Mouse (Mus musculus): ENCODE measurements around the gene Lrrc47. TPM values are rescaled to one million over a fixed set of nuclear protein-coding genes. Genes with fewer than 3 reads are reported as not detected.
A peak's percentile ranks its signal among the peaks of the same experiment; 100 is the strongest.

Gene Lrrc47
- polyA plus RNA-seq, 1 experiment from 2014 or later = 10.4 TPM

DNA sequence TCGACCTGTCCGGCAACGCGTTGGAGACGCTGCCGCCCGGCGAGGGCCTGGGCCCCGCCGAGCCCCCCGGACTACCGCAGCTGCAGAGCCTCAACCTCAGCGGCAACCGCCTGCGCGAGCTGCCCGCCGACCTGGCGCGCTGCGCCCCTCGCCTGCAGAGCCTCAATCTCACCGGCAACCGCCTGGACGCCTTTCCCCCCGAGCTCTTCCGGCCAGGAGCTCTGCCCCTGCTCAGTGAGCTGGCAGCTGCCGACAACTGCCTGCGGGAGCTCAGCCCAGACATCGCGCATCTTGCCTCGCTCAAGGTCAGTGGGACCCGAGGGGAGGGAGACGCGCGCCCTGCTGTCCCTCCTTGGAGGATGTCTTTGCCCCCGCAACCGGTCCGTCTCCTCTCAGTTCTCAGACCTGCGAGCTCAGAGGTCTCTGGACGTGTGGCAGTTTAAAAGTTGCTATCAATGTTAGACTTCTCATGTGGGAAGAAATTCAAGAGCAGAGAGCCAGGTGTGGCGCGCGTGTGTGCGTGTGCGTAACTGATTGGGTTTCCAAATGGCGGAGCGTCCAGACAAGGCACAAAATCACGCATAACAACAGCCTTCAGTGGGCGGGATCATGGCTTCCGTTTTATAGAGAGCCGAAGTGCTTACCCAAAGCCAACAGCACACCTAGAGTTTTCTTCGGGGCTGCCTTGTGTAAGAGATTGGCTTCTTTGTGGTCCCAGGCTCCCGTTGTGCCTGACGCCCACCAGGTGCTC lies 776 bp downstream of the Lrrc47 start:
- H3K4me1 ChIP-seq (ENCODE audit: control insufficient read depth, insufficient read depth, low read length) = peaks cover 14% of the 10 kb centered on the region
- peak overlapping the region; percentile 96 for H3K4me3 ChIP-seq (ENCODE audit: low read depth, low read length)
- H3K27ac ChIP-seq (ENCODE audit: low read length) = no peak overlapping the region; the same call in 1 of the 2 replicates
- peak overlapping the region; percentile 95 for H3K4me2 ChIP-seq (replicated peaks; ENCODE audit: low read depth, low read length)
- no peak for ATAC-seq (ENCODE audit: insufficient number of reproducible peaks, insufficient read depth, low FRiP score, low read depth)
- no peaks in the 10 kb centered on the region for H3K27me3 ChIP-seq (ENCODE audit: control insufficient read depth, insufficient read depth, low read length)
- no peaks in the 10 kb centered on the region for H3K9me3 ChIP-seq (ENCODE audit: control insufficient read depth, low read depth, low read length)
- WGBS = 2% methylated on average over 53 of the region's 55 CpGs
- peak overlapping the region; percentile 95 for H3K9ac ChIP-seq (replicated peaks; ENCODE audit: low read depth, low read length)
- peaks cover 25% of the 10 kb centered on the region; the same call in 1 of the 2 replicates for H3K36me3 ChIP-seq (ENCODE audit: control insufficient read depth, insufficient read depth, low read length)

DNA sequence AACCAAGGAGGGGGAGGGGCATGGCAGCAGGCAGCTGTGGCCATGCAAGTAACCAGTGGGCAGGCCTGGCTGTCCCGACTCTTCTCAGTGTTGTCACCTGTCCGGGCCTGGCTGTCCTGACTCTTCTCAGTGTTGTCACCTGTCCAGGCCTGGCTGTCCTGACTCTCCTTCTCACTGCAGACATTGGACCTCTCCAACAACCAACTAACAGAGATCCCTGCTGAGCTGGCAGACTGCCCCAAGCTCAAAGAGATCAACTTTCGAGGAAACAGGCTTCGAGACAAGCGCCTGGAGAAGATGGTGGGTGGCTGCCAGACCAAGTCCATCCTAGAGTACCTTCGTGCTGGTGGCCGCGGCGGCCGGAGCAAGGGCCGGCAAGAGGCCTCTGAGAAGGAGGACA lies 3.9 kb downstream of the Lrrc47 start:
- Histone ChIP-seq H3K27me3 (ENCODE audit: control insufficient read depth, insufficient read depth, low read length) (no peaks in the 10 kb centered on the region), H3K4me3 (ENCODE audit: low read depth, low read length) (no peak overlapping the region), H3K9ac (replicated peaks; ENCODE audit: low read depth, low read length) (no peak overlapping the region), H3K27ac (ENCODE audit: low read length) (no peak overlapping the region), H3K4me1 (ENCODE audit: control insufficient read depth, insufficient read depth, low read length) (peaks cover 14% of the 10 kb centered on the region), H3K4me2 (replicated peaks; ENCODE audit: low read depth, low read length) (no peak overlapping the region), H3K36me3 (ENCODE audit: control insufficient read depth, insufficient read depth, low read length) (peaks cover 51% of the 10 kb centered on the region), H3K9me3 (ENCODE audit: control insufficient read depth, low read depth, low read length) (no peaks in the 10 kb centered on the region)
- WGBS = 88% methylated on average over 11 of the region's 11 CpGs
- no peak for ATAC-seq (ENCODE audit: insufficient number of reproducible peaks, insufficient read depth, low FRiP score, low read depth)

DNA sequence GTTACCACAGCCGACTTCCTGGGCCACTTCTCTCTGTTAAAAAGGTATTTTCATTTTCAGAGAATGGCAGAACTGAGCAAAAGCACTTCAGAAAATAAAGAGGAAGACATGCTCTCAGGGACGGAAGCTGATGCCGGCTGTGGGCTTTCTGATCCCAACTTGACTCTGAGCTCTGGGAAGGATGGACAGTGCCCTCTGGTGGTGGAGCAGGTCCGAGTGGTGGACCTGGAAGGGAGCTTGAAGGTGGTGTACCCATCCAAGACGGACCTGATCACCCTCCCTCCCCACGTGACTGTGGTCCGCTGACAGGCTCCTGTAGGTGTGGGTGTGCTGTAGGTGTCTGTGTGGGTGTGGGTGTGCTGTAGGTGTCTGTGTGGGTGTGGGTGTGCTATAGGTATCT lies 8.0 kb downstream of the Lrrc47 start:
- 71% methylated on average over 7 of the region's 7 CpGs for WGBS
- Histone ChIP-seq H3K4me1 (ENCODE audit: control insufficient read depth, insufficient read depth, low read length) (peaks cover 10% of the 10 kb centered on the region; the same call in 1 of the 2 replicates), H3K9ac (replicated peaks; ENCODE audit: low read depth, low read length) (no peak overlapping the region), H3K36me3 (ENCODE audit: control insufficient read depth, insufficient read depth, low read length) (peaks cover 56% of the 10 kb centered on the region), H3K4me3 (ENCODE audit: low read depth, low read length) (no peak overlapping the region), H3K27me3 (ENCODE audit: control insufficient read depth, insufficient read depth, low read length) (no peaks in the 10 kb centered on the region), H3K9me3 (ENCODE audit: control insufficient read depth, low read depth, low read length) (no peaks in the 10 kb centered on the region), H3K27ac (ENCODE audit: low read length) (no peak overlapping the region), H3K4me2 (replicated peaks; ENCODE audit: low read depth, low read length) (no peak overlapping the region)
- ATAC-seq (ENCODE audit: insufficient number of reproducible peaks, insufficient read depth, low FRiP score, low read depth) = no peak

DNA sequence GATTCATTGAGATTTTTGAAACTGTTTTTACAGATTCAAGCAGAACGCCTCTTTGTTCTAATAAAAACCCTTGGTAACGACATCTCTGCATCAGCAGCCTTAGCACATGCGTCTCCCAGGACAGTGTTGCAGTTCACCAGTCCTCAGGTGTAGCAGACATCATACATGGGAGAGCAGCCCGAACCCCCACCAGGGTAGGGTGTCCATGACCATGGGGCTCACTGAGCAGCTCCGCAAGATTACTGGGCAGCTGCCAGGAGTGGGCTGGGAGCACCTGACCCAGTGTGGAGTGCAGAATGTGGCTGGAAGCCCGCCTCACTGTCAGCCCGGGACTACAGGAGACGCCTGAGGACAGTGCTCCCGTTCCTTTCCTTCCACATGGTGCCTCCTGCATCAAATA lies 9.9 kb downstream of the Lrrc47 start:
- no peak for ATAC-seq (ENCODE audit: insufficient number of reproducible peaks, insufficient read depth, low FRiP score, low read depth)
- WGBS = 87% methylated on average over 9 of the region's 9 CpGs
- Histone ChIP-seq H3K4me1 (ENCODE audit: control insufficient read depth, insufficient read depth, low read length) (peaks cover 28% of the 10 kb centered on the region), H3K4me3 (ENCODE audit: low read depth, low read length) (no peak overlapping the region), H3K9ac (replicated peaks; ENCODE audit: low read depth, low read length) (no peak overlapping the region), H3K27me3 (ENCODE audit: control insufficient read depth, insufficient read depth, low read length) (no peaks in the 10 kb centered on the region), H3K27ac (ENCODE audit: low read length) (no peak overlapping the region), H3K36me3 (ENCODE audit: control insufficient read depth, insufficient read depth, low read length) (peaks cover 44% of the 10 kb centered on the region), H3K4me2 (replicated peaks; ENCODE audit: low read depth, low read length) (no peak overlapping the region), H3K9me3 (ENCODE audit: control insufficient read depth, low read depth, low read length) (no peaks in the 10 kb centered on the region)

DNA sequence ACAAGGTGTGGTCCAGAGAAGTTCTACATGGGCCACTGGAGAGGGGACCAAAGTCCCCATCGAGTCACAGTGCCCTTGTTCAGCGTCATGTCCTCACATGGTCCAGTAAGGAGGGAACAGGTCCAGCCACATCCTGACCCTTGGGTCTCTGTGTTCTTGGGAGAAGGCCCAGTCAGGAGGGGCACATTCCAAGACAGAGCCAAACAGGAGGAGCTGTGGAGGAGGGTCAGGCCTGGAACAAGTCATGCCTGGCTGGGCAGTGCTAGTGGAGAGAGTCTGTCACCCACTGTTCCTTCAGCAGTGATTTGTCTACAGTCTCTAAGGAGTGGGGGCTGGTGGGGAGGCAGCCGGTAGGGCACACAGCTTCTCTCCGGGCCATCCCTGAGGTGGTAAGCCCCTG lies 10.9 kb downstream of the Lrrc47 start:
- WGBS = 82% methylated on average over 4 of the region's 4 CpGs
- ATAC-seq (ENCODE audit: insufficient number of reproducible peaks, insufficient read depth, low FRiP score, low read depth) = no peak
- H3K36me3 ChIP-seq (ENCODE audit: control insufficient read depth, insufficient read depth, low read length) = peaks cover 35% of the 10 kb centered on the region
- no peak overlapping the region for H3K27ac ChIP-seq (ENCODE audit: low read length)
- H3K4me1 ChIP-seq (ENCODE audit: control insufficient read depth, insufficient read depth, low read length) = peaks cover 28% of the 10 kb centered on the region
- H3K4me2 ChIP-seq (replicated peaks; ENCODE audit: low read depth, low read length) = no peak overlapping the region
- H3K9ac ChIP-seq (replicated peaks; ENCODE audit: low read depth, low read length) = no peak overlapping the region
- H3K9me3 ChIP-seq (ENCODE audit: control insufficient read depth, low read depth, low read length) = no peaks in the 10 kb centered on the region
- H3K4me3 ChIP-seq (ENCODE audit: low read depth, low read length) = no peak overlapping the region
- no peaks in the 10 kb centered on the region for H3K27me3 ChIP-seq (ENCODE audit: control insufficient read depth, insufficient read depth, low read length)

DNA sequence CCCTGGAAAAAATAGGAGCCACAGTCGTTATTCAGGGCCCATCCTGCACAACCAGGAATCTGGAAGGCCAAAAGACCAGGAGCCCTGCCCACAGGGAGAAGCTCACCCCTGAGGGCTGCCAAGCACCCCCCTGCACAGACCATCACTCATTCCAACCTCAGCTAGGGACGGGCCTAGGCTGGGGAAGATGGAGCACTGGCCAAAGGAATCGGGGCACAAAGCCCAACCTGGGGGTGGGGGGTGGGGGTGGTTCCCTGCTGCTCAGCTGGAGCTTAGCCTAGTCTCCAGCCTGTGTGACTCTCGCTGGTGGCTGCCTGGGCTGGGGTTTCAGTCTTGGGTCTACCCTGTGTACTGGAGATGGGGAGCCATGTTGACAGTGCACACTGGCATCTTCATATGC lies 11.3 kb downstream of the Lrrc47 start:
- peaks cover 34% of the 10 kb centered on the region for H3K36me3 ChIP-seq (ENCODE audit: control insufficient read depth, insufficient read depth, low read length)
- H3K4me3 ChIP-seq (ENCODE audit: low read depth, low read length) = no peak overlapping the region
- H3K27ac ChIP-seq (ENCODE audit: low read length) = 0 out of 2 replicates have a peak overlapping the region, but pooled peaks have one; percentile 27
- H3K27me3 ChIP-seq (ENCODE audit: control insufficient read depth, insufficient read depth, low read length) = no peaks in the 10 kb centered on the region
- peaks cover 28% of the 10 kb centered on the region for H3K4me1 ChIP-seq (ENCODE audit: control insufficient read depth, insufficient read depth, low read length)
- H3K9ac ChIP-seq (replicated peaks; ENCODE audit: low read depth, low read length) = no peak overlapping the region
- no peak overlapping the region for H3K4me2 ChIP-seq (replicated peaks; ENCODE audit: low read depth, low read length)
- no peaks in the 10 kb centered on the region for H3K9me3 ChIP-seq (ENCODE audit: control insufficient read depth, low read depth, low read length)
- ATAC-seq (ENCODE audit: insufficient number of reproducible peaks, insufficient read depth, low FRiP score, low read depth) = no peak
- 41% methylated on average over 4 of the region's 4 CpGs for WGBS

DNA sequence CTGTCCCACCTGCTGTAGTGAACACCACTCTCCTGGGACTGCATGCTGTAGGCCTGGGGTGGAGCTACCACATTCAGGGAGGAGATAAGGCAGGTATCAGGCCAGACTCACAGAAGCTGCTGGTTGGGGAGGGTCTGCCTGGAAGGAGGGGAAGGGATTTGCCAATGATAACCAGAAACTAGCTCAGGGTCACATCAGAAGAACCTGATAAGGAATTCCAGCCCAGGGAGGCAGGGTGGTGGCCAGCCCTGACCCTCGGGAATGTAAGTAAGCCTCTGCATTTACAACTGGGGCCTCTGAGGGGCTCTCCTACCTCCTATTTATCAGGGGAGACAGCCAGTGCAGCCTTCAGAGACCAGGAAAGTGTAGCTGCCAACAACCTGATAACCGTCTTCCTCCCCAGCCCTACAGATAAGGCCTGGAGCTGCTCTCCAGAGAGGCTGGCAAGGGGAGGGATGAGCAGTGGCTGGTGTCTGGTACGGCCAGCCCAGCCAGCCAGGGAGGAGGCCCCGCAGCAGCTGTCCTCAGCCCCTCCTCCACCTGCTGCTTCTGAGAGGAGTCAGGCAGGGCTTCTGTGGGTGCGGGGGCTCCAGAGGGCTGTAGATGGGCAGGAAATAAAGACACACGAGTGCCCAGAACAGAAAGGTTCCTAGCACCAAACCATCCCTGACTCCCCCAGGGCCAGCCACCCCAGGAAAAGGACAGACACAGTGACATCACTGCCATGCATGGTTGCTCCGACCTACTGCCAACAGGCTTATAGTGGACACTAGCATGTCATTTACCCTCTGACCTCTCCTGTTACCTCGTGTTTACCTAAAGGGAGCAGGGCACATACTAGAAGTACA lies 12.4 kb downstream of the Lrrc47 start:
- peaks cover 28% of the 10 kb centered on the region for H3K4me1 ChIP-seq (ENCODE audit: control insufficient read depth, insufficient read depth, low read length)
- WGBS = 14% methylated on average over 8 of the region's 8 CpGs
- H3K4me3 ChIP-seq (ENCODE audit: low read depth, low read length) = 0 out of 2 replicates have a peak overlapping the region, but pooled peaks have one; percentile 41
- peaks cover 24% of the 10 kb centered on the region for H3K36me3 ChIP-seq (ENCODE audit: control insufficient read depth, insufficient read depth, low read length)
- H3K9me3 ChIP-seq (ENCODE audit: control insufficient read depth, low read depth, low read length) = no peaks in the 10 kb centered on the region
- H3K9ac ChIP-seq (replicated peaks; ENCODE audit: low read depth, low read length) = no peak overlapping the region
- no peaks in the 10 kb centered on the region for H3K27me3 ChIP-seq (ENCODE audit: control insufficient read depth, insufficient read depth, low read length)
- ATAC-seq (ENCODE audit: insufficient number of reproducible peaks, insufficient read depth, low FRiP score, low read depth) = peak; percentile 64; the same call in 1 of the 2 replicates
- peak overlapping the region; percentile 79; the same call in 1 of the 2 replicates for H3K4me2 ChIP-seq (replicated peaks; ENCODE audit: low read depth, low read length)
- H3K27ac ChIP-seq (ENCODE audit: low read length) = no peak overlapping the region

DNA sequence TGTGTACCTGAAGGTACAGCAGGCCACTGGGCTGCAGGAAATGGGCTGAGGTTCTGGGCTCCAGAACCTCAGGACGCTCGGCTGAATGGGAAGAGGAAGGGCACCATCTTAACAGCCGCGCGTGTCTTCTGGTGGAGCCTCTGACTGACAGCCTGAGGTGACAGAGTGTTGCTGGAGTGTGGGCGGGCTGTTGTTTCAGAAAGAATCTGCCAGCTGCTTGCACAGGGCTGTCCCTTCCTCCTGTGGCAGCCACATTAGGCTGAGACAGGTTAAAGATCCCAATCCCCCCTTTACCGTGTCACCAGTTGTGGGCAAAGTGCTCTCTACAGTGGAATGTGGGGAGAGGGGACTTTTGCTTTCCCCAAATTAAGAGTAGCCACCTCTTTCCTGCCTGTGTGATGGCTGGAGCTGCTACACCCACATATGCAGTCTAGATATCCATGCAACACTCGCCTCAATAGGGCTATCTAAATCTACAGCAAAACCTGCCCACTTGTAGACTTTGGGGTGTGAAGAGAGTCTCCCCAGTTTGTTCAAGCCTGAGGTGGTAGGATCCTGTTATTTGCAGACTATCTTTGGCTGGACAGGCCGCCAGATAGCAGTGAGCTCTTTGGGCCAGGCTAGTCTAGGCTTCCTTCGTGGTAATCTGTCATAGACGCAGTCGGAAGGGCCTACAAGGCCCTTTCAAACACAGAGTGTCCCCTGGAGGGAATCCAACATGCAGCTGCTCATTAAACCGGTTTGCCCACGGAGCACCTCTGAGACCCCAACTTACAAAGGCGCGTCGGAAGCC lies 13.4 kb downstream of the Lrrc47 start:
- Histone ChIP-seq H3K36me3 (ENCODE audit: control insufficient read depth, insufficient read depth, low read length) (peaks cover 16% of the 10 kb centered on the region), H3K9me3 (ENCODE audit: control insufficient read depth, low read depth, low read length) (no peaks in the 10 kb centered on the region), H3K4me3 (ENCODE audit: low read depth, low read length) (peak overlapping the region; percentile 41), H3K9ac (replicated peaks; ENCODE audit: low read depth, low read length) (peak overlapping the region; percentile 45; the same call in 1 of the 2 replicates), H3K27ac (ENCODE audit: low read length) (peak overlapping the region; percentile 67; the same call in 1 of the 2 replicates), H3K27me3 (ENCODE audit: control insufficient read depth, insufficient read depth, low read length) (no peaks in the 10 kb centered on the region), H3K4me2 (replicated peaks; ENCODE audit: low read depth, low read length) (peak overlapping the region; percentile 79), H3K4me1 (ENCODE audit: control insufficient read depth, insufficient read depth, low read length) (peaks cover 28% of the 10 kb centered on the region)
- no peak for ATAC-seq (ENCODE audit: insufficient number of reproducible peaks, insufficient read depth, low FRiP score, low read depth)
- 28% methylated on average over 17 of the region's 17 CpGs for WGBS

All from stomach, embryonic 14.5 days (tissue).